Mouse (Mus musculus): ENCODE data around the gene Pdzk1.

The Pdzk1 gene

GRCm38 (mm10) chr3:96828984-96829383 lies at the start of gene Pdzk1, which contains the start of gene Cd160:
Gene Pdzk1, plus strand, starts transcription at chr3:96829284.
Gene Cd160, minus strand, starts transcription at chr3:96829351.
- no peak for DNase-seq

DNA sequence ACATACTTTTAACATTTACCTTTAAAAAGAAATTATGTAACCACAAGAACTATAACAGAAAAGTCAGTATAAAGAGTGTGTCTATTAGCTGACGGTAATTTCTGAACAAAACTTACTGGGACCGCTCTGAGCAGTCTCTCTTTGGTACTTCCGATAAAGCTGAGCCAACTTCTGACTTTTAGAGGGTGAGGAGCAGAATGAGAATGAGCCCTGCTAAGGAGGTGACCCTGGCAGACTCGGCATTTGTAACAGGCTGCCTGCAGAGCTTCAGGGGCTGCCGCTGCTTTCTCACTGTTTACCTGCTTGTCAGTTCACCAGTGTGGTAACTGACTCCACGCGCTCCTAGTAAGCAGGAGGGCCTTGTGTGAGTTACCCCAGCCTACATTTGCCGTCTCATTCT lies 46.8 kb upstream of the Pdzk1 start:
- no peak for DNase-seq

DNA sequence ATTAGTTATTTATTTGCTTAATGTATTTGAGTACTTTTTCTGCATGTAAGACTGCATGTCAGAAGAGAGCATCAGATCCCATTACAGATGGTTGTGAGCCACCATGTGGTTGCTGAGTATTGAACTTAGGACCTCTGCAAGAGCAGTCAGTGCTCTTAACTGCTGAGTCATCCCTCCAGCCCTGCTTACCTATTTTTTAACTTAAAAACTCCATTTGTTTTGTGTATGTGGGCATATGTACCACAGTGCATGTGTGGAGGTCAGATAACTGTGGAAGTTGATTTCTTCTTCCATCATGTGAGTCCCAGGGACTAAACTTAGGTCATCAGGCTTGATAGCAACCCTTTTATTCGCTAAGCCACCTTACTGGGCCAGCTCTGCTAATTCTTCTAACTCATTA lies 41.3 kb upstream of the Pdzk1 start:
- no peak for DNase-seq

- no peak for DNase-seq
These were observed 40.6 kb upstream of the Pdzk1 start for GRCm38 (mm10) chr3:96788506-96788905.

GRCm38 (mm10) chr3:96800254-96800653 lies 28.8 kb upstream of the Pdzk1 start:
- no peak for DNase-seq

- no peak for DNase-seq
These were observed 26.9 kb upstream of the Pdzk1 start for GRCm38 (mm10) chr3:96802214-96802613.

DNA sequence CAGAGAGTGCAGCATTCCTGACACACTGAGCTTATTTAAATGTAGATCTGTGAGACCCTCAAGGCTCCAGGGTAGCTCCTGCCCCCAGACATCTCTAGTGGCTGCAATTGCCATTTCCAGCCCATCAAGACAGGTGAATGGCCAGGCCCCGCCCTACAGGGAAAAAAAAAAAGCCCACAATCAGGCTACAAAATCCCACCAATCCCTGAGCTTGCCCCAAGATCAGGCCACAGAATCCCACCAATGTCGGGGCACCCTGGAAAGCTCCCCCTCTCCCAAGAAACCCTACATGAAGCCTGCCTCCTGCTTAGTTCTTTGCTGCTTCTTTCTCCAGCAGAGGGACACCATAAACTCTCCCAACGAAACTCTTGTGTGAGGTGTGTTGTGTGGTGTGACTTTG lies 20.9 kb upstream of the Pdzk1 start:
- no peak for DNase-seq

DNA sequence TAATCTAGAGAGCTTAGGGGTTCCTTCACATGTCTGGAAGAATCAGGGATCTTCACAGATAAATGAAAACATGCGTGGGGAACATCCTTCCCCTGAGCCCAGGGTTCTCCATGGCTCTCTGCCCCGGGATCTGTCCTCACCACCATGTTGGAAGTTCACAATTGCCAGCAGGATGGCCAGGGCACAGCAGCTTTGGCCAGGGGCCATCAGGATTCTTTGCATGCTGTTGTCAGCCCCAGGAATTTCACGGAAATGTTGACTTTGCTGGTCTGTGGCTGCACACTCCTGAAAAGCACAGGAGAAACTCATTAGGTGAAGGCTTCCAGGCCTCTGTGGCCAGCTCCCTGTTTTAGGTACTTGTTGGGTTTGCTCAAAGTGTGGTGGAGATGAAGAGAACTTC lies 20.4 kb upstream of the Pdzk1 start:
- peak; percentile 9 for DNase-seq

- no peak for DNase-seq
These were observed 17.9 kb upstream of the Pdzk1 start for GRCm38 (mm10) chr3:96811232-96811631.

- peak; percentile 94 for DNase-seq
These were observed 16.5 kb upstream of the Pdzk1 start for GRCm38 (mm10) chr3:96812395-96813091.

- peak; percentile 54 for DNase-seq
These were observed 16.0 kb upstream of the Pdzk1 start for GRCm38 (mm10) chr3:96813106-96813505.

DNA sequence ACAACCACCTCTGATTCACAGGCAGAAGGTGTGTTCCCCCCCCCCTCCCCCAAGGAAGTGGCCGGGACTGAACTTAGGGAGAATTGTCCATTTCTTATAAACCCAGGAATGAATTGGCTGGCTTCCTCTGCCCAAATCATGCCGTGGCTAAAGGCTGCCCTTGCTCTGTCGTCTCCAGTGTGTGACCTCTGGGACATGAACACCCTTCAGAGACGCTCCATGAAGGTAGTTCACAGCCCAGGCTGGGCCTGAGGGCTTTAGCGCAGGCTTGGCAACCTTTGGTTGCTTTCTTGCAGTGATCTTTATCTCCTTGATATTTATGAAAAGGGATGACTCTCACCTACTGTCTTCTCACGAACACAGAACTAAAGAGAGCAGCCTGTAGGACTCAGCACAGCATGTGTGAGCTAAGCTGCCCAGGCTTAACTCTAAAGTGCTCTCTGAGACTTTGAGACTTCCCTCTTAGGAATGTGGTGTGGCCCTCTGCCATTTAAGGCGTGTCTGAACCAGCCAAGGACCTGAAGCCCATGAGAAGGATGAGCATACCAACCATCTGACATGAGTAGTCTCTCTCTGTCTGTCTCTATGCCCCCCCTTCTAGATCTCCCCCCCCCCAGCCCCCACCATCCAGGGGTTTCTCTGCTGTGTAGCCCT lies 15.4 kb upstream of the Pdzk1 start:
- peak; percentile 47 for DNase-seq

DNA sequence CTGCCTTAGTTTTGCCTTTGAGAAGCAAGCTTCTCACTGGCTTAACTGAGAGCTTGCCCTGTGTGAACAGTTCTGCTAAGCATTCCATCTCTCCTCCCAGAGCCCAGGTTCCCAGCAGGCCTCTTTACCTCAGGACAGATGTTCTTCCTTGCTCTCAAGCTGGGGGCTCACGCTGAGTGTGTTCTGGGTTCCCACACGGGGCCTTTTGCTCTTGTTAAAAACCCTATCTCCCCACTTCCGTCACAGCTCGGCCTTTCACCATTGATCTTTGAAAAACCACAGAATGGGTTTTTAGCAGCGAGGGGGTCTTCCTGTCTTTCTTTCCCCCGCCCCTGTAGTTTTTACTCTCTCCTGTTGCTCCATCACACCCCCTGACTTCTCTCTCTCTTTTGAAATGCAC lies 14.7 kb upstream of the Pdzk1 start:
- DNase-seq = no peak

GRCm38 (mm10) chr3:96820116-96820915 lies 8.8 kb upstream of the Pdzk1 start:
- no peak for DNase-seq

GRCm38 (mm10) chr3:96821581-96821980 lies 7.5 kb upstream of the Pdzk1 start:
- no peak for DNase-seq

DNA sequence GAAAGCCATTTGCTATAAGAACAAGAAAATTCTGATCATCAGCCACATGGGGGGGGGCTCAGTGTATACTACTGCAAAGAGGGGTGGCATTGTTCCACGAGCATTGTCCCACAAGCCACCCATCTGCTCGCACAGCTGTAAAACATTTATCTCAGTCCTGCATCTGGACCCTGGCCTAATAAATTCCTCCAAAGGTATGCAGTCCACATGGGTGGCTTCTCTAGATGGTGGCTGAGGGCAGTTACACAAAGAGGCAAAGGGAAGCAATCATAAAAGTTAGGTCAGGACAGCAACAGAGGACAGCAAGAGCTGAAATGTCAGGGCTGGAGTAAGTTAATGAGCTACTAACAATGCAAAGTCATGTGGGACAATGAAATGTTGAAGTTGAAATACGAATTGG lies 5.4 kb upstream of the Pdzk1 start:
- no peak for DNase-seq

- DNase-seq = no peak
These were observed 4.5 kb upstream of the Pdzk1 start for GRCm38 (mm10) chr3:96824614-96825013.

DNA sequence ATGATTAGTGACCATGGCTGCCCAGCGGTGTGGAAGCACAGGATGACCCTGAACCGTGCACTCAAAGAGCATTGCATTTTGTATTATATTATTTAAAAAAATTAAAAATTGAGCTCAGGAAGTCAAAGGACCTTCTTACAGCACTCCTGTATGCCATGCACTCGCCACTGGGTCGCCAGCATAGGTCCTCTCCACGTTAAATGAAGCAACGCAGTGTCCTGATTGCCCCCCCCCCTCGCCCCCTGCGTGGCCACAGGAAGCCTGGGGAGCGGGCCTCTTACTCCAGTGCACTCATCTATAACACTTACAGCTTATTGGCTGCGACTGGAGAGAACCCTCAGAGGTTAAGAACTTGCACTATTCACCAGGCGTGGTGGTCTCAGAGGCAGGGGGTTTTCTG lies 3.8 kb upstream of the Pdzk1 start:
- DNase-seq = no peak

DNA sequence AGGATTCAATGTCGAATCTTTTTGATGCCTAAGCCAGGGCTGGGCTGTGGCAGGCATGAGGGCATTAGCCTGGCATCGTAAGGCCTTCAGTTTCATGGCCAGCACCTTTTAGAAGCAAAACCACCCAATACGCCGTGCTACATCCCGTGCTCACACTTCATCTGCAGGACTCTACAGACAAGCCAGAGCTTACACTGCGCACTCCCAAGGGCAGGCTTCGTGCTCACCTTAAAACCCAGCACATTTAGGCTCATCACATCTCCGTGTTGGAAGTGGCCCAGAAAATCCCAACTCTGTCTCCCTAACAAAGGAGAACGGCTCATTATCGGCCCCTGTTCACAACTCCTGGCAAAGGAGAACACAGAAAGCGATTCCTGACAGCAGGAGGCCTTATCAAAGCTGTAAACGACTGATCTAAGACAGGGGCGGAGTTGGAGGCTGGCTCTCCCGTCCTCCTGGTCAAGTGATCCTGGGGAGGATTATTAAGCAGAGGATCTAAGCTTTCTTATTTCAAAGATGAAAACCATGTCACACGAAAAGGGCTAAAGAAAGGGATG lies 698 bp upstream of the Pdzk1 start:
- DNase-seq = no peak

- no peak for DNase-seq
These were observed 772 bp downstream of the Pdzk1 start for GRCm38 (mm10) chr3:96829856-96830255.

GRCm38 (mm10) chr3:96832930-96833329 lies 3.8 kb downstream of the Pdzk1 start:
- DNase-seq = no peak

- DNase-seq = no peak
These were observed 5.7 kb downstream of the Pdzk1 start for GRCm38 (mm10) chr3:96834587-96835348.

DNA sequence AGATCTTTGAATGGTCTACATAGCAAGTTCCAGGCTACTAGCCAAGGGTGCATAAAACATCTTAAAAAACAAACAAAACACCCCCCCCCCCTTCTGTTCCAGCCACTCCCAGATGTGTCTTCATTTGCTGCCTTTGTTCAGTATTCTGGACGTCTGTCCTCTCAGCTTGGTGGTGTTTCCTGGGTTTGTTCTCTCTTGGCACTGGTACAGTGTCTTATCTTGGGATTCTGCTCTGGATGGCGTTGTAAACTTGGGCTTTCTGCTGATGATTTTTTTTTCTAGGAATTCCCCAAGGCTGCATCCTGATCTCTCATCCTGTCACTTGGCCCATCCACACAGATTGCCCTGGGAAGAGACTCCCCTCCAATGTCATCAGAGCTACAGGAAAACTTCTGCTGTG lies 7.3 kb downstream of the Pdzk1 start:
- DNase-seq = no peak
